Mouse (Mus musculus) stomach, postnatal 0 days (tissue): ENCODE results near the gene Cox4i1. TPM values are rescaled to one million over a fixed set of nuclear protein-coding genes. Genes with fewer than 3 reads are reported as not detected.
A peak's percentile ranks its signal among the peaks of the same experiment; 100 is the strongest.

ENCODE experiments used
- ATAC-seq: fragments of 200-750 bp; cut with Nextera tagmentation; 2 replicates; pipeline ENCODE4 v1.8.0; 2017; ENCODE audit not compliant: low FRiP score, low TSS enrichment
- DNase-seq: peaks from one replicate; pipeline ENCODE4 v3.0.0-alpha.2; 2016; ENCODE audit warnings: low spot score
- H3K27ac ChIP-seq: fragments of 300-500 bp; sonication (generic); replicated peaks from 2 replicates; pipeline ENCODE4 v1.5.1; 2014; ENCODE audit warnings: mild to moderate bottlenecking, control low read depth
- H3K27me3 ChIP-seq: fragments of 300-500 bp; sonication (generic); 2 replicates; pipeline ENCODE4 v1.6.1; 2014; ENCODE audit warnings: low read length; ENCODE audit not compliant: control insufficient read depth, insufficient read depth
- H3K36me3 ChIP-seq: fragments of 300-500 bp; sonication (generic); 2 replicates; pipeline ENCODE4 v1.6.1; 2014; ENCODE audit warnings: low read length, mixed read lengths; ENCODE audit not compliant: control insufficient read depth, insufficient read depth
- H3K4me1 ChIP-seq: fragments of 300-500 bp; sonication (generic); replicated peaks from 2 replicates; pipeline ENCODE4 v1.6.1; 2014; ENCODE audit warnings: antibody characterized with exemption; ENCODE audit not compliant: control insufficient read depth, insufficient read depth
- H3K4me2 ChIP-seq: fragments of 300-500 bp; sonication (generic); replicated peaks from 2 replicates; pipeline ENCODE4 v1.6.1; 2014; ENCODE audit warnings: low read depth, mild to moderate bottlenecking, control low read depth, moderate library complexity
- H3K4me3 ChIP-seq: fragments of 300-500 bp; sonication (generic); 2 replicates; pipeline ENCODE4 v1.5.1; 2014; ENCODE audit warnings: low read depth, low read length, control low read depth
- H3K9ac ChIP-seq: fragments of 300-500 bp; sonication (generic); 2 replicates; pipeline ENCODE4 v1.6.1; 2014; ENCODE audit warnings: mild to moderate bottlenecking, low read length, control low read depth, mixed read lengths
- H3K9me3 ChIP-seq: fragments of 300-500 bp; sonication (generic); 2 replicates; pipeline ENCODE4 v1.6.1; 2016; ENCODE audit warnings: low read length; ENCODE audit not compliant: control insufficient read depth
- CTCF ChIP-seq: IDR thresholded peaks from 2 replicates; pipeline ENCODE4 v1.5.1; 2016; ENCODE audit warnings: antibody characterized with exemption, low read depth, mild to moderate bottlenecking, moderate library complexity
- EP300 ChIP-seq: optimal IDR thresholded peaks from 2 replicates; pipeline ENCODE3; 2016; ENCODE audit warnings: antibody characterized with exemption
- WGBS: fragments of 180-500 bp; shearing (Covaris S2); extraction: QIAGEN DNeasy Blood & Tissue Kit; methylation state at CpG from one replicate; pipeline ENCODE4 v1.1.7; 2014; 5-methylcytosine and 5-hydroxymethylcytosine counted together
- polyA plus RNA-seq: library from polyadenylated mRNA; unstranded; fragments of >200 nt; fragmentation: Nextera tagmentation; extraction: Ambion mirVana; gene quantifications from 2 replicates; pipeline ENCODE4 v1.2.1, GENCODE M21; 2015

Cox4i1 gene
- polyA plus RNA-seq, 1 experiment from 2014 or later: 1,419 TPM

- Histone ChIP-seq H3K9me3 (no peaks in the 10 kb centered on the region), H3K4me2 (no peak overlapping the region), H3K27me3 (no peaks in the 10 kb centered on the region), H3K4me3 (no peak overlapping the region), H3K36me3 (no peaks in the 10 kb centered on the region), H3K27ac (peak overlapping the region; percentile 35; the same call in 1 of the 2 replicates), H3K9ac (no peak overlapping the region), H3K4me1 (0 out of 2 replicates have a peak, but pooled peaks cover 7% of the 10 kb centered on the region)
- ATAC-seq: no peak
- DNase-seq: no peak
- no peak for TF ChIP-seq EP300
- TF ChIP-seq CTCF: no peak
- WGBS: 52% methylated on average over 6 of the region's 6 CpGs
These were observed 31.1 kb downstream of the Cox4i1 start for GRCm38 (mm10) chr8:120699079-120699478.

- no peak for DNase-seq
- H3K36me3 ChIP-seq: no peaks in the 10 kb centered on the region
- 70% methylated on average over 2 of the region's 2 CpGs for WGBS
These were observed 31.5 kb downstream of the Cox4i1 start for GRCm38 (mm10) chr8:120699565-120699964.

GRCm38 (mm10) chr8:120700053-120700452, 32.0 kb downstream of the Cox4i1 start:
- H3K4me3 ChIP-seq: no peak overlapping the region
- no peaks in the 10 kb centered on the region for H3K36me3 ChIP-seq
- no peak for DNase-seq
- no peak overlapping the region for H3K9ac ChIP-seq
- no peak for ATAC-seq
- TF ChIP-seq CTCF (no peak), EP300 (no peak)
- no peaks in the 10 kb centered on the region for H3K27me3 ChIP-seq
- 0 out of 2 replicates have a peak, but pooled peaks cover 7% of the 10 kb centered on the region for H3K4me1 ChIP-seq
- no peak overlapping the region for H3K27ac ChIP-seq
- WGBS: 81% methylated on average over 4 of the region's 4 CpGs
- no peak overlapping the region for H3K4me2 ChIP-seq
- H3K9me3 ChIP-seq: no peaks in the 10 kb centered on the region

More at GRCm38 (mm10) chr8:120699565-120699964, 31.5 kb downstream of the Cox4i1 start:
- Histone ChIP-seq H3K4me1 (0 out of 2 replicates have a peak, but pooled peaks cover 7% of the 10 kb centered on the region), H3K9me3 (no peaks in the 10 kb centered on the region), H3K27ac (no peak overlapping the region), H3K9ac (no peak overlapping the region), H3K27me3 (no peaks in the 10 kb centered on the region), H3K4me3 (no peak overlapping the region), H3K4me2 (no peak overlapping the region)
- TF ChIP-seq CTCF (no peak), EP300 (no peak)
- ATAC-seq: no peak

GRCm38 (mm10) chr8:120701758-120702465, 33.9 kb downstream of the Cox4i1 start:
- Histone ChIP-seq H3K36me3 (no peaks in the 10 kb centered on the region), H3K27me3 (no peaks in the 10 kb centered on the region), H3K27ac (no peak overlapping the region), H3K4me2 (no peak overlapping the region), H3K4me1 (0 out of 2 replicates have a peak, but pooled peaks cover 3% of the 10 kb centered on the region), H3K9me3 (no peaks in the 10 kb centered on the region), H3K9ac (no peak overlapping the region), H3K4me3 (no peak overlapping the region)
- DNase-seq (peak; percentile 81), ATAC-seq (peak; percentile 80)
- no peak for TF ChIP-seq CTCF
- TF ChIP-seq EP300: no peak
- WGBS: 52% methylated on average over 19 of the region's 19 CpGs

- ATAC-seq (no peak), DNase-seq (no peak)
These were observed 36.2 kb downstream of the Cox4i1 start for GRCm38 (mm10) chr8:120704203-120704602.

GRCm38 (mm10) chr8:120705163-120705562, 37.1 kb downstream of the Cox4i1 start:
- Histone ChIP-seq H3K9ac (no peak overlapping the region), H3K36me3 (no peaks in the 10 kb centered on the region), H3K27ac (no peak overlapping the region), H3K9me3 (no peaks in the 10 kb centered on the region), H3K4me1 (no peaks in the 10 kb centered on the region), H3K4me3 (no peak overlapping the region), H3K4me2 (no peak overlapping the region), H3K27me3 (no peaks in the 10 kb centered on the region)
- DNase-seq: no peak
- WGBS: 79% methylated on average over 15 of the region's 15 CpGs
- ATAC-seq: no peak
- no peak for TF ChIP-seq CTCF
- no peak for TF ChIP-seq EP300

More at GRCm38 (mm10) chr8:120704203-120704602, 36.2 kb downstream of the Cox4i1 start:
- Histone ChIP-seq H3K27ac (no peak overlapping the region), H3K9me3 (no peaks in the 10 kb centered on the region), H3K36me3 (no peaks in the 10 kb centered on the region), H3K27me3 (no peaks in the 10 kb centered on the region), H3K4me3 (no peak overlapping the region), H3K4me1 (no peaks in the 10 kb centered on the region), H3K9ac (no peak overlapping the region), H3K4me2 (no peak overlapping the region)
- WGBS: 43% methylated on average over 9 of the region's 9 CpGs
- TF ChIP-seq CTCF (no peak), EP300 (no peak)
